ENCODE assay signal across 22 mouse cellular contexts in genomic region chr6:13305873-13306272, GRCm38 (mm10).
DNase-seq lines count a peak whose midpoint lies in the region; ATAC-seq and TF ChIP-seq lines count a peak whose summit lies in the region.
"Had no signal": no experiment of that assay in that cellular context is flagged by ENCODE, and none has a peak within 500 bp of the region (broad histone marks: within the 10 kb centered on the region; RNA-seq: fewer than 3 reads in every experiment).

No protein-coding gene starts in this region.

- no peak overlapping the region for H3K4me3 ChIP-seq in forebrain, postnatal 0 days (ENCODE audit: low read depth, low read length)
- H3K4me3 ChIP-seq in forebrain, embryonic 12.5 days (replicated peaks): no peak overlapping the region
- H3K4me3 ChIP-seq: embryonic facial prominence, embryonic 13.5 days; erythroblast, embryonic 14.5 days; heart, embryonic 10.5 days; limb, embryonic 13.5 days; liver, embryonic 12.5 days had no signal

- peak; percentile 61 for ATAC-seq in forebrain, postnatal 0 days
- no peak for ATAC-seq in forebrain, embryonic 12.5 days (ENCODE audit: low FRiP score)
- ATAC-seq: activated CD4-positive, CD25-positive, alpha-beta regulatory T cell, adult 4 months; inflammation-experienced regulatory T-cells, adult 6 months; liver, embryonic 12.5 days had no signal

- no peaks in the 10 kb centered on the region for H3K36me3 ChIP-seq in forebrain, postnatal 0 days (ENCODE audit: insufficient read depth)
- no peaks in the 10 kb centered on the region for H3K36me3 ChIP-seq in forebrain, embryonic 12.5 days (replicated peaks)
- H3K36me3 ChIP-seq: embryonic facial prominence, embryonic 13.5 days; heart, embryonic 10.5 days; limb, embryonic 13.5 days; liver, embryonic 12.5 days had no signal

- no peak overlapping the region for H3K27ac ChIP-seq in forebrain, postnatal 0 days (ENCODE audit: low read depth, low read length)
- H3K27ac ChIP-seq in forebrain, embryonic 12.5 days: no peak overlapping the region
- H3K27ac ChIP-seq: embryonic facial prominence, embryonic 13.5 days; heart, embryonic 10.5 days; limb, embryonic 13.5 days; liver, embryonic 12.5 days had no signal

- H3K9ac ChIP-seq in forebrain, postnatal 0 days: no peak overlapping the region
- no peak overlapping the region for H3K9ac ChIP-seq in forebrain, embryonic 12.5 days
- H3K9ac ChIP-seq: embryonic facial prominence, embryonic 13.5 days; limb, embryonic 13.5 days; liver, embryonic 12.5 days had no signal

- no peaks in the 10 kb centered on the region for H3K27me3 ChIP-seq in forebrain, postnatal 0 days (ENCODE audit: insufficient read depth, low read length)
- no peaks in the 10 kb centered on the region for H3K27me3 ChIP-seq in forebrain, embryonic 12.5 days
- H3K27me3 ChIP-seq: embryonic facial prominence, embryonic 13.5 days; limb, embryonic 13.5 days; liver, embryonic 12.5 days had no signal

- H3K9me3 ChIP-seq in forebrain, postnatal 0 days (ENCODE audit: low read length): no peaks in the 10 kb centered on the region
- no peaks in the 10 kb centered on the region for H3K9me3 ChIP-seq in forebrain, embryonic 12.5 days
- H3K9me3 ChIP-seq: embryonic facial prominence, embryonic 13.5 days; heart, embryonic 10.5 days; limb, embryonic 13.5 days; liver, embryonic 12.5 days had no signal

- DNase-seq in forebrain, postnatal 0 days: peak; percentile 32
- peak; percentile 42 for DNase-seq in layer of hippocampus, adult 9-11 months
- DNase-seq in layer of hippocampus, adult 9-10 months (ENCODE audit: low spot score): no peak
- peak; percentile 48 for DNase-seq in Muller cell, postnatal 12 days (ENCODE audit: inconsistent ontology term)
- peak; percentile 69 for DNase-seq in brain, adult 2 months (ENCODE audit: low read depth, low spot score)
- no peak for DNase-seq in kidney, postnatal 14 days
- DNase-seq: adrenal gland, adult 8-10 months; cerebellum, adult 9-11 months; gastrocnemius, postnatal 10 days; heart, postnatal 4 days; kidney, adult 18-20 months; lung, adult 18-20 months; lung, postnatal 10 days; right cerebral cortex, postnatal 14 days had no signal

- no peaks in the 10 kb centered on the region for H3K4me1 ChIP-seq in forebrain, postnatal 0 days (ENCODE audit: insufficient read depth)
- no peaks in the 10 kb centered on the region for H3K4me1 ChIP-seq in forebrain, embryonic 12.5 days
- H3K4me1 ChIP-seq: embryonic facial prominence, embryonic 13.5 days; heart, embryonic 10.5 days; limb, embryonic 13.5 days; liver, embryonic 12.5 days had no signal

- no peak for TF ChIP-seq CTCF in forebrain, postnatal 0 days (IDR thresholded peaks at IDR 0.05; ENCODE audit: low read depth)

- 42% methylated on average over 5 of the region's 5 CpGs for WGBS in forebrain, postnatal 0 days
- WGBS in forebrain, embryonic 12.5 days: 86% methylated on average over 5 of the region's 5 CpGs

- H3K4me2 ChIP-seq in forebrain, postnatal 0 days (ENCODE audit: low read depth): no peak overlapping the region
- H3K4me2 ChIP-seq in forebrain, embryonic 12.5 days: no peak overlapping the region
- H3K4me2 ChIP-seq: embryonic facial prominence, embryonic 13.5 days; limb, embryonic 13.5 days; liver, embryonic 12.5 days had no signal

Comparison
In these comparisons a context has a peak if more than half of its experiments do, and no peak if none do; other contexts are left out.
1. DNase-seq: peak in forebrain, postnatal 0 days (single experiment), layer of hippocampus, adult 9-11 months (single experiment), Muller cell, postnatal 12 days (single experiment) and brain, adult 2 months (single experiment); none in layer of hippocampus, adult 9-10 months (single experiment) and kidney, postnatal 14 days (single experiment).